8 mouse cellular contexts compared by ENCODE assay signal in the genomic region with DNA sequence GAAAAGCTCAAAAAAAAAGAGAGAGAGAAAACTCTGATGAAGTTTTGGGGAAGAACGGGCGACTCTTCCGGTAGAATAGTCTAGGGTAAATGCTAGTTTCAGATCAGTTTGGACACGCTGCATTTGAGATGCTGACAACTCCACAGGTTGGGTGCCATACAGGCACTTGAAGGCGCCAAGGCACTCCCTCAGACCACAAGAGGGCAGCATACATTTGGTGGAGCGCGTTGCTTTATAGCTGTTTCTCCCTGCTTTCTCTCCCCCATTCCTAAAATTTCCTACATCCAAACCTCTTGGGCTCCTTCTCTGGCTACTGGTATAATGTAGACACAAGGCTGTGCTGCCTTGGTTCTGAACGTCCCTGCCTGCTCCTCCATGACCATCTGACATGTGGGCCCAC. TPM values are rescaled to one million over a fixed set of nuclear protein-coding genes. Genes with fewer than 3 reads are reported as not detected.
DNase-seq lines count a peak whose midpoint lies in the region; ATAC-seq and TF ChIP-seq lines count a peak whose summit lies in the region.

No protein-coding gene starts in this region.

- peaks cover 2% of the 10 kb centered on the region; the same call in 1 of the 2 replicates for H3K4me1 ChIP-seq in kidney, adult 2 months (ENCODE audit: control insufficient read depth, insufficient read depth, low read length)
- H3K4me1 ChIP-seq in limb, embryonic 15.5 days, result peaks cover 45% of the 10 kb centered on the region
- H3K4me1 ChIP-seq in midbrain, embryonic 14.5 days (ENCODE audit: control insufficient read depth, insufficient read depth, low read length), result peaks cover 18% of the 10 kb centered on the region
- H3K4me1 ChIP-seq in stomach, embryonic 15.5 days, result peaks cover 22% of the 10 kb centered on the region

- TF ChIP-seq CTCF in kidney, adult 2 months (conservative IDR thresholded peaks at IDR 0.05; ENCODE audit: insufficient read depth, insufficient read length, low read depth, low read length), result peak; percentile 82

- H3K4me2 ChIP-seq in limb, embryonic 15.5 days, result peak overlapping the region; percentile 84
- peak overlapping the region; percentile 96 for H3K4me2 ChIP-seq in midbrain, embryonic 14.5 days (ENCODE audit: low read length)
- H3K4me2 ChIP-seq in stomach, embryonic 15.5 days, result peak overlapping the region; percentile 81

- DNase-seq in A20 (ENCODE audit: low read depth, low spot score) (peak; percentile 80), ZHBTc4 (ENCODE audit: low read depth, low spot score) (peak; percentile 79)
- peak; percentile 82 for DNase-seq in embryo, embryonic 10.5 days (ENCODE audit: low spot score)
- peak; percentile 67 for DNase-seq in heart, adult 8-10 months (ENCODE audit: low spot score)
- DNase-seq in kidney, adult 2 months, result peak; percentile 78
- peak; percentile 91 for DNase-seq in midbrain, embryonic 14.5 days

- H3K27me3 ChIP-seq in kidney, adult 2 months (replicated peaks; ENCODE audit: control insufficient read depth, insufficient read depth, low read length), result no peaks in the 10 kb centered on the region
- H3K27me3 ChIP-seq in limb, embryonic 15.5 days, result no peaks in the 10 kb centered on the region
- no peaks in the 10 kb centered on the region for H3K27me3 ChIP-seq in midbrain, embryonic 14.5 days (ENCODE audit: control insufficient read depth, insufficient read depth, low read length)
- H3K27me3 ChIP-seq in stomach, embryonic 15.5 days (replicated peaks), result no peaks in the 10 kb centered on the region

- no peaks in the 10 kb centered on the region for H3K36me3 ChIP-seq in kidney, adult 2 months (ENCODE audit: control insufficient read depth, insufficient read depth, low read length)
- peaks cover 42% of the 10 kb centered on the region for H3K36me3 ChIP-seq in limb, embryonic 15.5 days
- H3K36me3 ChIP-seq in midbrain, embryonic 14.5 days (ENCODE audit: control insufficient read depth, insufficient read depth, low read length), result peaks cover 38% of the 10 kb centered on the region
- peaks cover 16% of the 10 kb centered on the region for H3K36me3 ChIP-seq in stomach, embryonic 15.5 days

- no peaks in the 10 kb centered on the region for H3K9me3 ChIP-seq in limb, embryonic 15.5 days
- no peaks in the 10 kb centered on the region for H3K9me3 ChIP-seq in midbrain, embryonic 14.5 days (ENCODE audit: control insufficient read depth, low read length)
- H3K9me3 ChIP-seq in stomach, embryonic 15.5 days, result no peaks in the 10 kb centered on the region

- 13% methylated on average over 8 of the region's 8 CpGs for WGBS in kidney, adult 2 months
- 16% methylated on average over 8 of the region's 8 CpGs for WGBS in limb, embryonic 15.5 days
- WGBS in midbrain, embryonic 14.5 days, result 10% methylated on average over 8 of the region's 8 CpGs
- whole genome bisulfite sequencing in stomach, embryonic 15.5 days, result 13% methylated on average over 8 of the region's 8 CpGs

- TF ChIP-seq POLR2A in kidney, adult 2 months (IDR thresholded peaks at IDR 0.05; ENCODE audit: low read depth, low read length), result no peak

- no peak overlapping the region for H3K4me3 ChIP-seq in kidney, adult 2 months (ENCODE audit: insufficient read depth, low read depth, low read length)
- H3K4me3 ChIP-seq in limb, embryonic 15.5 days, result peak overlapping the region; percentile 55
- 0 out of 2 replicates have a peak overlapping the region, but pooled peaks have one; percentile 79 for H3K4me3 ChIP-seq in midbrain, embryonic 14.5 days (replicated peaks; ENCODE audit: low read depth, low read length)
- H3K4me3 ChIP-seq in stomach, embryonic 15.5 days (replicated peaks), result peak overlapping the region; percentile 82

- H3K9ac ChIP-seq in limb, embryonic 15.5 days, result no peak overlapping the region
- H3K9ac ChIP-seq in midbrain, embryonic 14.5 days (replicated peaks; ENCODE audit: low read length), result no peak overlapping the region
- H3K9ac ChIP-seq in stomach, embryonic 15.5 days, result no peak overlapping the region

- ATAC-seq in limb, embryonic 15.5 days (ENCODE audit: insufficient number of reproducible peaks, low FRiP score, low TSS enrichment, low read depth), result no peak
- ATAC-seq in midbrain, embryonic 14.5 days (ENCODE audit: low FRiP score, low TSS enrichment), result no peak
- ATAC-seq in stomach, embryonic 15.5 days (ENCODE audit: insufficient read depth, low FRiP score, low read depth), result no peak

- H3K27ac ChIP-seq in kidney, adult 2 months (ENCODE audit: insufficient read depth, low read depth, low read length), result no peak overlapping the region
- no peak overlapping the region for H3K27ac ChIP-seq in limb, embryonic 15.5 days
- no peak overlapping the region for H3K27ac ChIP-seq in midbrain, embryonic 14.5 days (replicated peaks; ENCODE audit: low read depth, low read length)
- H3K27ac ChIP-seq in stomach, embryonic 15.5 days, result no peak overlapping the region

RNA-seq across cellular contexts. Expression of a gene that starts 0.9 kb away (rescaled TPM):
- total RNA-seq in heart, adult 8-10 months (2022), result 10 to 100 TPM; 29.7 to 35.8 (median 33.3) TPM
- 57.0 and 62.2 TPM in 2 replicates for polyA plus RNA-seq in kidney, adult 2 months (2012; rRNA removed)
- 66.0 and 69.1 TPM in 2 replicates for polyA plus RNA-seq in limb, embryonic 15.5 days (2015; fragmentation: Nextera tagmentation; extraction: Ambion mirVana)
- 62.2 and 64.1 TPM in 2 replicates for polyA plus RNA-seq in midbrain, embryonic 14.5 days (2014; fragmentation: Nextera tagmentation; extraction: Ambion mirVana)
- polyA plus RNA-seq in stomach, embryonic 15.5 days (2015; fragmentation: Nextera tagmentation; extraction: Ambion mirVana), result 59.5 and 61.1 TPM in 2 replicates

RNA-seq across cellular contexts. Expression of a gene that starts 8.7 kb away (rescaled TPM):
- total RNA-seq in heart, adult 8-10 months (2022), result 10 to 100 TPM; 69.4 to 71.8 (median 70.7) TPM
- polyA plus RNA-seq in kidney, adult 2 months (2012; rRNA removed), result 76.0 and 92.6 TPM in 2 replicates
- polyA plus RNA-seq in limb, embryonic 15.5 days (2015; fragmentation: Nextera tagmentation; extraction: Ambion mirVana), result 113 and 123 TPM in 2 replicates
- 249 and 299 TPM in 2 replicates for polyA plus RNA-seq in midbrain, embryonic 14.5 days (2014; fragmentation: Nextera tagmentation; extraction: Ambion mirVana)
- polyA plus RNA-seq in stomach, embryonic 15.5 days (2015; fragmentation: Nextera tagmentation; extraction: Ambion mirVana), result 124 and 130 TPM in 2 replicates

RNA-seq across cellular contexts. Expression of a gene that starts 14.5 kb away (rescaled TPM):
- 100 to 1,000 TPM in 3 of 4 experiments, 10 to 100 TPM in 1; 95.9 to 110 (median 104) TPM for total RNA-seq in heart, adult 8-10 months (2022)
- 125 and 126 TPM in 2 replicates for polyA plus RNA-seq in kidney, adult 2 months (2012; rRNA removed)
- 431 and 444 TPM in 2 replicates for polyA plus RNA-seq in limb, embryonic 15.5 days (2015; fragmentation: Nextera tagmentation; extraction: Ambion mirVana)
- polyA plus RNA-seq in midbrain, embryonic 14.5 days (2014; fragmentation: Nextera tagmentation; extraction: Ambion mirVana), result 28.1 and 32.1 TPM in 2 replicates
- polyA plus RNA-seq in stomach, embryonic 15.5 days (2015; fragmentation: Nextera tagmentation; extraction: Ambion mirVana), result 153 and 157 TPM in 2 replicates

RNA-seq across cellular contexts. Expression of a gene that starts 16.7 kb away (rescaled TPM):
- not detected for total RNA-seq in heart, adult 8-10 months (2022)
- polyA plus RNA-seq in kidney, adult 2 months (2012; rRNA removed), result not detected in 2 replicates
- not detected in 2 replicates for polyA plus RNA-seq in limb, embryonic 15.5 days (2015; fragmentation: Nextera tagmentation; extraction: Ambion mirVana)
- polyA plus RNA-seq in midbrain, embryonic 14.5 days (2014; fragmentation: Nextera tagmentation; extraction: Ambion mirVana), result 0.47 and 0.70 TPM in 2 replicates
- polyA plus RNA-seq in stomach, embryonic 15.5 days (2015; fragmentation: Nextera tagmentation; extraction: Ambion mirVana), result not detected in 2 replicates

RNA-seq across cellular contexts. Expression of a gene that starts 17.4 kb away (rescaled TPM):
- total RNA-seq in heart, adult 8-10 months (2022), result 1 to 10 TPM; 2.2 to 5.3 (median 4.9) TPM
- polyA plus RNA-seq in kidney, adult 2 months (2012; rRNA removed), result 15.4 and 15.9 TPM in 2 replicates
- polyA plus RNA-seq in limb, embryonic 15.5 days (2015; fragmentation: Nextera tagmentation; extraction: Ambion mirVana), result 7.1 and 9.0 TPM in 2 replicates
- polyA plus RNA-seq in midbrain, embryonic 14.5 days (2014; fragmentation: Nextera tagmentation; extraction: Ambion mirVana), result 23.9 and 46.8 TPM in 2 replicates
- polyA plus RNA-seq in stomach, embryonic 15.5 days (2015; fragmentation: Nextera tagmentation; extraction: Ambion mirVana), result 8.3 and 11.8 TPM in 2 replicates
